Mouse (Mus musculus) limb, embryonic 14.5 days (tissue): ENCODE results near the gene Dgkh. TPM values are rescaled to one million over a fixed set of nuclear protein-coding genes. Genes with fewer than 3 reads are reported as not detected.

Experiments
- ATAC-seq: fragments of 200-750 bp; cut with Nextera tagmentation; 2 replicates; pipeline ENCODE4 v1.8.0; 2017; ENCODE audit warnings: low read depth, moderate number of reproducible peaks, moderate TSS enrichment; ENCODE audit not compliant: low FRiP score
- DNase-seq: peaks from one replicate; pipeline ENCODE4 v3.0.0-alpha.2; 2015; ENCODE audit warnings: low spot score
- H3K27ac ChIP-seq: fragments of 300-500 bp; sonication (generic); replicated peaks from 2 replicates; pipeline ENCODE4 v1.5.1; 2014; ENCODE audit warnings: low read depth, mild to moderate bottlenecking, low read length, moderate library complexity, mixed read lengths
- H3K27me3 ChIP-seq: fragments of 300-500 bp; sonication (generic); 2 replicates; pipeline ENCODE4 v1.6.1; 2014; ENCODE audit warnings: low read length, mixed read lengths; ENCODE audit not compliant: control insufficient read depth, insufficient read depth
- H3K36me3 ChIP-seq: fragments of 300-500 bp; sonication (generic); 2 replicates; pipeline ENCODE4 v1.6.1; 2014; ENCODE audit warnings: mild to moderate bottlenecking, low read length, moderate library complexity, mixed read lengths; ENCODE audit not compliant: control insufficient read depth, insufficient read depth
- H3K4me1 ChIP-seq: fragments of 300-500 bp; sonication (generic); 2 replicates; pipeline ENCODE4 v1.6.1; 2014; ENCODE audit warnings: antibody characterized with exemption, low read length, mixed read lengths; ENCODE audit not compliant: control insufficient read depth, insufficient read depth
- H3K4me2 ChIP-seq: fragments of 300-500 bp; sonication (generic); replicated peaks from 2 replicates; pipeline ENCODE4 v1.6.1; 2014; ENCODE audit warnings: low read depth, mild to moderate bottlenecking, low read length, moderate library complexity; ENCODE audit not compliant: severe bottlenecking
- H3K4me3 ChIP-seq: fragments of 300-500 bp; sonication (generic); replicated peaks from 2 replicates; pipeline ENCODE4 v1.5.1; 2014; ENCODE audit warnings: low read length
- H3K9ac ChIP-seq: fragments of 300-500 bp; sonication (generic); 2 replicates; pipeline ENCODE4 v1.6.1; 2014; ENCODE audit warnings: mild to moderate bottlenecking, low read depth, low read length, moderate library complexity; ENCODE audit not compliant: severe bottlenecking
- H3K9me3 ChIP-seq: fragments of 300-500 bp; sonication (generic); 2 replicates; pipeline ENCODE4 v1.6.1; 2016; ENCODE audit warnings: low read length; ENCODE audit not compliant: control insufficient read depth
- POLR2A ChIP-seq: fragments of 200-500 bp; IDR thresholded peaks from 2 replicates; pipeline ENCODE4 v1.8.0; 2012; ENCODE audit warnings: inconsistent platforms, mild to moderate bottlenecking, moderate library complexity, borderline replicate concordance; ENCODE audit not compliant: insufficient read depth, insufficient read length; ENCODE audit errors: extremely low read depth
- WGBS: fragments of 180-500 bp; shearing (Covaris S2); extraction: QIAGEN DNeasy Blood & Tissue Kit; methylation state at CpG from one replicate; pipeline ENCODE4 v1.1.7; 2014; 5-methylcytosine and 5-hydroxymethylcytosine counted together
- polyA plus RNA-seq, 2 experiments: library from polyadenylated mRNA; depleted of rRNA in 1 of 2; stranded (reverse) in 1 of 2; unstranded in 1 of 2; fragments of >200 nt; fragmentation: Nextera tagmentation in 1 of 2; extraction: Ambion mirVana in 1 of 2; gene quantifications; 2 replicates each; pipeline versions ENCODE4 v1.2.1 to v1.2.3; 2012 to 2014

Dgkh gene
- polyA plus RNA-seq, 2 experiments: 2.1 to 2.2 TPM

- no peak overlapping the region for H3K9ac ChIP-seq
- WGBS: 94% methylated on average over 6 of the region's 6 CpGs
- H3K27ac ChIP-seq: no peak overlapping the region
- H3K36me3 ChIP-seq: no peaks in the 10 kb centered on the region
- DNase-seq (no peak), ATAC-seq (no peak)
- H3K27me3 ChIP-seq: no peaks in the 10 kb centered on the region
- H3K4me2 ChIP-seq: no peak overlapping the region
- no peaks in the 10 kb centered on the region for H3K4me1 ChIP-seq
- H3K9me3 ChIP-seq: no peaks in the 10 kb centered on the region
- H3K4me3 ChIP-seq: no peak overlapping the region
- TF ChIP-seq POLR2A: no peak
Observed at GRCm38 (mm10) chr14:78632747-78633146, 99.8 kb downstream of the Dgkh start.

- no peak for ATAC-seq
- no peaks in the 10 kb centered on the region for H3K27me3 ChIP-seq
- 93% methylated on average over 4 of the region's 4 CpGs for WGBS
Observed at GRCm38 (mm10) chr14:78630923-78631875, 101.4 kb downstream of the Dgkh start.

DNA sequence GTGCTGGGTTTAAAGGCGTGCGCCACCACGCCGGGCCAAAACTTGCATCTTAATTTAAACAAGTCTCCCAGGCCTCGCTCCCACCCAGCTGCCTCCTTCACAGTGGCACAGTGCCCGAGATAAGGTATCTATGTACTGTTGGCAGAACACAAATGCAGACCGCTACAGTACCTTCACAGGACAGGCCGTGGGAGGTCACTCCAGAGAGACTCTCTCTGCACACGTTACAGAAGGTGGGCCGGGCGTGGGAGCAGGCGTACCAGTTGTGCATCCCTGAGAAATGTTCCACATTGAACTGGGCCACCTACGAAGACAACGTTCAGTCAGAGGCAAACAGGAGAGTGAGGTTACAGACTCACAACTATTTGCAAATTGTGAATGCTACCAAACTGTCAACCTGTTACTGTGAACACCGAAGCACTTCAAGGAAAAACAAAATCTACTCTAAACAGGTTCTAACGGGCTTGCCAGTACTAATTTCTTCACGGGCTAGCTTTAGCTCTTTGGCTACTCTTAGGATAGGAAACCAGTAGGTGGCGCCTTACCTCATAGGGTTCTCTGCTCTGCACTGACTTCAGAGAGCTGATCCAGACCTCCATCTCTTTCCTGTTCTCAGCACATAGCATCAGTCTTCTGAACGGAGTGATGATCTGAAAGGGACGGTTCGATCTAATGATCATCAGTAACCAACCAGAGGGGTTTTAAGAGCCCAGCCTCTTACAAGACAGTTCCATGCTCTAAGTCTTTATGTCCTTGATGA, 104.9 kb downstream of the Dgkh start:
- no peak for ATAC-seq
- Histone ChIP-seq H3K27me3 (no peaks in the 10 kb centered on the region), H3K4me2 (no peak overlapping the region), H3K9me3 (no peaks in the 10 kb centered on the region), H3K4me1 (no peaks in the 10 kb centered on the region), H3K4me3 (no peak overlapping the region), H3K9ac (no peak overlapping the region), H3K36me3 (no peaks in the 10 kb centered on the region), H3K27ac (no peak overlapping the region)
- WGBS: 86% methylated on average over 21 of the region's 21 CpGs
- TF ChIP-seq POLR2A: no peak
- DNase-seq: no peak

More at GRCm38 (mm10) chr14:78630923-78631875, 101.4 kb downstream of the Dgkh start:
- H3K4me3 ChIP-seq: no peak overlapping the region
- H3K9me3 ChIP-seq: no peaks in the 10 kb centered on the region
- H3K27ac ChIP-seq: no peak overlapping the region
- no peak overlapping the region for H3K4me2 ChIP-seq
- H3K9ac ChIP-seq: no peak overlapping the region
- no peaks in the 10 kb centered on the region for H3K4me1 ChIP-seq
- no peak for DNase-seq
- H3K36me3 ChIP-seq: no peaks in the 10 kb centered on the region
- no peak for TF ChIP-seq POLR2A

DNA sequence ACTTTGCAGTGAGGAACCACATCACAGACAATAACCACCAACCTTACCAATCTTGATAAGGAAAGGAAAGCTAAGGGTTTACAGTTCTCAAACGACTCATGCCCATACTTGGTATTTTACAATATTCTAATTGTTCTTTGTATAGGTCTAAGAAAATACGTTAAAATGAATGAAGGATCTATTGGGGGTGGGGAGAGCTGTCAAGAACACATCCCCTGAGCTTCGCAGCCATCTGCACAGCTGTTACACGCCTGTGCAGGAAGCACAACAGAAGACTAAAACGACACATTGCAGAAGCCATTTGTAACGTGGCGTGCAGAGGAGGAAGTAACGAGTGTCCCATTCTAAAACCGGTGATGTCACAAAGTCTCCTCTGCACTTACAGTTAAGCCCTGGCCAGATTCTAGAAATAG, 113.7 kb downstream of the Dgkh start:
- H3K27ac ChIP-seq: no peak overlapping the region
- H3K9ac ChIP-seq: no peak overlapping the region
- no peak for ATAC-seq
- TF ChIP-seq POLR2A: no peak
- H3K36me3 ChIP-seq: peaks cover 5% of the 10 kb centered on the region; the same call in 1 of the 2 replicates
- DNase-seq: no peak
- WGBS: 58% methylated on average over 9 of the region's 9 CpGs
- no peaks in the 10 kb centered on the region for H3K4me1 ChIP-seq
- no peaks in the 10 kb centered on the region for H3K9me3 ChIP-seq
- H3K27me3 ChIP-seq: no peaks in the 10 kb centered on the region
- no peak overlapping the region for H3K4me3 ChIP-seq
- H3K4me2 ChIP-seq: no peak overlapping the region

GRCm38 (mm10) chr14:78613569-78613968, 119.0 kb downstream of the Dgkh start:
- no peak overlapping the region for H3K4me2 ChIP-seq
- 76% methylated on average over 5 of the region's 5 CpGs for WGBS
- H3K27ac ChIP-seq: no peak overlapping the region
- no peak for TF ChIP-seq POLR2A
- no peak overlapping the region for H3K9ac ChIP-seq
- DNase-seq (no peak), ATAC-seq (no peak)
- no peaks in the 10 kb centered on the region for H3K4me1 ChIP-seq
- H3K27me3 ChIP-seq: no peaks in the 10 kb centered on the region
- H3K4me3 ChIP-seq: no peak overlapping the region
- no peaks in the 10 kb centered on the region for H3K36me3 ChIP-seq
- H3K9me3 ChIP-seq: no peaks in the 10 kb centered on the region
